In genomic region chr4:127167731-127168130, GRCm38 (mm10) we compare ENCODE assay signal across 9 mouse cellular contexts. TPM values are rescaled to one million over a fixed set of nuclear protein-coding genes. Genes with fewer than 3 reads are reported as not detected.
A peak's percentile ranks its signal among the peaks of the same experiment; 100 is the strongest.
DNase-seq lines count a peak whose midpoint lies in the region; ATAC-seq and TF ChIP-seq lines count a peak whose summit lies in the region.
"Had no signal": no experiment of that assay in that cellular context is flagged by ENCODE, and none has a peak within 500 bp of the region (broad histone marks: within the 10 kb centered on the region; RNA-seq: fewer than 3 reads in every experiment).

No protein-coding gene starts in this region.

- TF ChIP-seq EP300 in heart, adult 2 months (IDR thresholded peaks at IDR 0.05; ENCODE audit: insufficient read depth, low read depth, low read length): no peak

- H3K9ac ChIP-seq in heart, embryonic 15.5 days: no peak overlapping the region
- no peak overlapping the region for H3K9ac ChIP-seq in heart, adult 2 months (ENCODE audit: low read depth, low read length)
- peak overlapping the region; percentile 91 for H3K9ac ChIP-seq in midbrain, embryonic 13.5 days (replicated peaks)

- peaks cover 18% of the 10 kb centered on the region for H3K4me1 ChIP-seq in heart, embryonic 15.5 days (replicated peaks)
- H3K4me1 ChIP-seq in heart, adult 2 months (ENCODE audit: control insufficient read depth, insufficient read depth, low read length): peaks cover 2% of the 10 kb centered on the region; the same call in 1 of the 2 replicates
- peaks cover 43% of the 10 kb centered on the region for H3K4me1 ChIP-seq in hindbrain, embryonic 10.5 days (replicated peaks)
- H3K4me1 ChIP-seq in midbrain, embryonic 13.5 days (replicated peaks): peaks cover 43% of the 10 kb centered on the region

- no peaks in the 10 kb centered on the region for H3K79me2 ChIP-seq in heart, adult 2 months (replicated peaks; ENCODE audit: control insufficient read depth, insufficient read depth, low read length)

- H3K27me3 ChIP-seq in heart, embryonic 15.5 days: peaks cover 74% of the 10 kb centered on the region
- peaks cover 11% of the 10 kb centered on the region for H3K27me3 ChIP-seq in heart, adult 2 months (ENCODE audit: control insufficient read depth, insufficient read depth, low read length)
- H3K27me3 ChIP-seq in hindbrain, embryonic 10.5 days (ENCODE audit: insufficient read depth, poor library complexity, severe bottlenecking): peaks cover 64% of the 10 kb centered on the region
- peaks cover 29% of the 10 kb centered on the region for H3K27me3 ChIP-seq in midbrain, embryonic 13.5 days

- intact Hi-C loops in heart, adult 2 months (cut with DNase I): no loop called here

- DNase-seq in heart, adult 2 months: no peak
- peak; percentile 28 to 45 for DNase-seq in cerebellum, postnatal 14 days
- no peak for DNase-seq in hindbrain, embryonic 10.5 days (ENCODE audit: low spot score)
- no peak for DNase-seq in left cerebral cortex, adult 11 months (ENCODE audit: low spot score)
- no peak for DNase-seq in lung, postnatal 14 days

- H3K27ac ChIP-seq in heart, embryonic 15.5 days: no peak overlapping the region
- no peak overlapping the region for H3K27ac ChIP-seq in heart, adult 2 months
- peak overlapping the region; percentile 90 for H3K27ac ChIP-seq in hindbrain, embryonic 10.5 days
- H3K27ac ChIP-seq in midbrain, embryonic 13.5 days: 0 out of 2 replicates have a peak overlapping the region, but pooled peaks have one; percentile 81

- no peaks in the 10 kb centered on the region for H3K36me3 ChIP-seq in heart, embryonic 15.5 days
- H3K36me3 ChIP-seq in heart, adult 2 months (ENCODE audit: control insufficient read depth, insufficient read depth, low read length): no peaks in the 10 kb centered on the region
- H3K36me3 ChIP-seq in hindbrain, embryonic 10.5 days: no peaks in the 10 kb centered on the region
- no peaks in the 10 kb centered on the region for H3K36me3 ChIP-seq in midbrain, embryonic 13.5 days

- ATAC-seq in heart, embryonic 15.5 days (replicated peaks; ENCODE audit: insufficient number of reproducible peaks, insufficient read depth, low FRiP score, low read depth): no peak
- peak; percentile 7; the same call in 1 of the 2 replicates for ATAC-seq in midbrain, embryonic 13.5 days
- ATAC-seq in CD4-positive, CD25-positive, alpha-beta regulatory T cell, adult 4 months: no peak

- no peak for TF ChIP-seq POLR2A in heart, adult 2 months (IDR thresholded peaks at IDR 0.05; ENCODE audit: insufficient read depth, low read depth, low read length)

- WGBS in heart, embryonic 15.5 days: 15% methylated on average over 8 of the region's 8 CpGs
- WGBS in heart, adult 2 months: 11% methylated on average over 8 of the region's 8 CpGs
- WGBS in hindbrain, embryonic 10.5 days: 15% methylated on average over 8 of the region's 8 CpGs
- WGBS in midbrain, embryonic 13.5 days: 19% methylated on average over 8 of the region's 8 CpGs

- no peaks in the 10 kb centered on the region for H3K9me3 ChIP-seq in heart, embryonic 15.5 days (replicated peaks)
- no peaks in the 10 kb centered on the region for H3K9me3 ChIP-seq in hindbrain, embryonic 10.5 days
- H3K9me3 ChIP-seq in midbrain, embryonic 13.5 days: no peaks in the 10 kb centered on the region

- peak overlapping the region; percentile 76 for H3K4me3 ChIP-seq in heart, embryonic 15.5 days
- no peak overlapping the region for H3K4me3 ChIP-seq in heart, adult 2 months
- H3K4me3 ChIP-seq in hindbrain, embryonic 10.5 days: peak overlapping the region; percentile 74
- peak overlapping the region; percentile 71 for H3K4me3 ChIP-seq in midbrain, embryonic 13.5 days (replicated peaks)

- peak overlapping the region; percentile 100 for H3K4me2 ChIP-seq in heart, embryonic 15.5 days
- H3K4me2 ChIP-seq in midbrain, embryonic 13.5 days (replicated peaks): peak overlapping the region; percentile 96

- TF ChIP-seq CTCF in heart, adult 2 months (IDR thresholded peaks at IDR 0.05): no peak

RNA-seq across cellular contexts. Expression of gene Dlgap3, which starts 1.3 kb away (rescaled TPM):
- polyA plus RNA-seq in heart, embryonic 15.5 days (2015; fragmentation: Nextera tagmentation; extraction: Ambion mirVana): 0.40 and 0.84 TPM in 2 replicates
- total RNA-seq in heart, adult 2 months (2021): under 1 TPM; 0.20 to 0.21 TPM
- polyA plus RNA-seq in heart, adult 2 months (2012; rRNA removed): 0.09 and 0.21 TPM in 2 replicates
- polyA plus RNA-seq in hindbrain, embryonic 10.5 days (2016; fragmentation: Nextera tagmentation; extraction: Ambion mirVana): 3.7 and 7.9 TPM in 2 replicates
- 7.2 and 10.1 TPM in 2 replicates for polyA plus RNA-seq in midbrain, embryonic 13.5 days (2015; fragmentation: Nextera tagmentation; extraction: Ambion mirVana)
- polyA plus RNA-seq in CD4-positive, CD25-positive, alpha-beta regulatory T cell, adult 4 months (2017; shearing (Covaris generic)): not detected
- total RNA-seq: megakaryocyte-erythroid progenitor cell, adult 5-6 weeks had no signal

RNA-seq across cellular contexts. Expression of gene Tmem35b, which starts 44.2 kb away (rescaled TPM):
- 11.8 and 15.7 TPM in 2 replicates for polyA plus RNA-seq in heart, embryonic 15.5 days (2015; fragmentation: Nextera tagmentation; extraction: Ambion mirVana)
- total RNA-seq in heart, adult 2 months (2021): 1 to 10 TPM; 1.4 to 2.0 TPM
- 5.6 TPM in 2 replicates for polyA plus RNA-seq in heart, adult 2 months (2012; rRNA removed)
- polyA plus RNA-seq in hindbrain, embryonic 10.5 days (2016; fragmentation: Nextera tagmentation; extraction: Ambion mirVana): 17.0 and 17.1 TPM in 2 replicates
- 20.3 and 21.4 TPM in 2 replicates for polyA plus RNA-seq in midbrain, embryonic 13.5 days (2015; fragmentation: Nextera tagmentation; extraction: Ambion mirVana)
- 10 to 100 TPM; 26.8 to 29.8 TPM for polyA plus RNA-seq in CD4-positive, CD25-positive, alpha-beta regulatory T cell, adult 4 months (2017; shearing (Covaris generic))

Comparison
In these comparisons a context has a peak if more than half of its experiments do, and no peak if none do; other contexts are left out.
1. H3K27ac ChIP-seq: peak in hindbrain, embryonic 10.5 days (single experiment) and midbrain, embryonic 13.5 days (single experiment); none in heart, embryonic 15.5 days (single experiment) and heart, adult 2 months (single experiment).
2. DNase-seq: peak in cerebellum, postnatal 14 days (2 of 2); none in heart, adult 2 months (0 of 2), hindbrain, embryonic 10.5 days (single experiment), left cerebral cortex, adult 11 months (single experiment) and lung, postnatal 14 days (single experiment).